Mouse (Mus musculus): ENCODE measurements around the gene Fpr2. TPM values are rescaled to one million over a fixed set of nuclear protein-coding genes. Genes with fewer than 3 reads are reported as not detected.
A peak's percentile ranks its signal among the peaks of the same experiment; 100 is the strongest.
"Not testable (repeated sequence)": the region's sequence is repeated elsewhere in the genome, so short reads cannot be mapped to it uniquely, and the experiment has no call there.

Fpr2 gene
- polyA plus RNA-seq, 1 experiment from 2014 or later, result 0.19 TPM

- 78% methylated on average over 2 of the region's 2 CpGs for WGBS
- DNase-seq (ENCODE audit: low spot score) (no peak), ATAC-seq (ENCODE audit: low FRiP score, low TSS enrichment) (no peak)
These were observed 11.6 kb downstream of the Fpr2 start for GRCm38 (mm10) chr17:17899268-17899667.

DNA sequence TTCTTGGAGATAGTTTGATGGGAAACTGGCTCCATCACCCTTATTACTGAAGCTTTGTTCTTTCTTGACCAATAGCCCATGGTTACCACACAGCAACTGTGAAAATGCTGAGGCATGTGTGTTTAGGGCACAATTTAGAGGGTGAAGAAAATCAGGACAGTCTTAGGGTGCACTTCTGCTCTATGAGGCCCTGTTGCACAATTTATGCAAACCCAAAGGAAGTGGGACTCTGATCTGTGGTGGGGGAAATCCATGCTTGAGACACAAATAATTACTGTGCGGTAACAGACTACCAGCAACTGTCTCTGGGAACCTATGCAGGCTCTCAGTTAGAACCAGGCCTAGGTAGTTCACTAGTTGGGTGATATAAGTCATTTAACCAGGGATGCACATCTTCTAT, 13.1 kb downstream of the Fpr2 start:
- WGBS, result 81% methylated on average over 1 of the region's 1 CpGs
- Histone ChIP-seq H3K27me3 (ENCODE audit: control insufficient read depth, insufficient read depth, low read length) (no peaks in the 10 kb centered on the region), H3K4me2 (replicated peaks; ENCODE audit: low read depth) (no peak overlapping the region), H3K9ac (ENCODE audit: low read length) (no peak overlapping the region), H3K4me3 (ENCODE audit: low read depth, low read length) (no peak overlapping the region), H3K4me1 (replicated peaks; ENCODE audit: control insufficient read depth, insufficient read depth) (no peaks in the 10 kb centered on the region), H3K9me3 (ENCODE audit: control insufficient read depth, low read length) (no peaks in the 10 kb centered on the region), H3K27ac (replicated peaks) (no peak overlapping the region), H3K36me3 (ENCODE audit: control insufficient read depth, insufficient read depth, low read length) (no peaks in the 10 kb centered on the region)
- DNase-seq (ENCODE audit: low spot score) (no peak), ATAC-seq (ENCODE audit: low FRiP score, low TSS enrichment) (no peak)
- TF ChIP-seq CTCF (IDR thresholded peaks at IDR 0.05; ENCODE audit: low read depth) (no peak), EP300 (optimal IDR thresholded peaks at IDR 0.05) (no peak)

More at GRCm38 (mm10) chr17:17899268-17899667, 11.6 kb downstream of the Fpr2 start:
- TF ChIP-seq CTCF (IDR thresholded peaks at IDR 0.05; ENCODE audit: low read depth) (peak; percentile 68), EP300 (optimal IDR thresholded peaks at IDR 0.05) (no peak)
- Histone ChIP-seq H3K36me3 (ENCODE audit: control insufficient read depth, insufficient read depth, low read length) (no peaks in the 10 kb centered on the region), H3K4me3 (ENCODE audit: low read depth, low read length) (no peak overlapping the region), H3K27ac (replicated peaks) (no peak overlapping the region), H3K4me2 (replicated peaks; ENCODE audit: low read depth) (no peak overlapping the region), H3K27me3 (ENCODE audit: control insufficient read depth, insufficient read depth, low read length) (no peaks in the 10 kb centered on the region), H3K4me1 (replicated peaks; ENCODE audit: control insufficient read depth, insufficient read depth) (no peaks in the 10 kb centered on the region), H3K9me3 (ENCODE audit: control insufficient read depth, low read length) (no peaks in the 10 kb centered on the region), H3K9ac (ENCODE audit: low read length) (no peak overlapping the region)

DNA sequence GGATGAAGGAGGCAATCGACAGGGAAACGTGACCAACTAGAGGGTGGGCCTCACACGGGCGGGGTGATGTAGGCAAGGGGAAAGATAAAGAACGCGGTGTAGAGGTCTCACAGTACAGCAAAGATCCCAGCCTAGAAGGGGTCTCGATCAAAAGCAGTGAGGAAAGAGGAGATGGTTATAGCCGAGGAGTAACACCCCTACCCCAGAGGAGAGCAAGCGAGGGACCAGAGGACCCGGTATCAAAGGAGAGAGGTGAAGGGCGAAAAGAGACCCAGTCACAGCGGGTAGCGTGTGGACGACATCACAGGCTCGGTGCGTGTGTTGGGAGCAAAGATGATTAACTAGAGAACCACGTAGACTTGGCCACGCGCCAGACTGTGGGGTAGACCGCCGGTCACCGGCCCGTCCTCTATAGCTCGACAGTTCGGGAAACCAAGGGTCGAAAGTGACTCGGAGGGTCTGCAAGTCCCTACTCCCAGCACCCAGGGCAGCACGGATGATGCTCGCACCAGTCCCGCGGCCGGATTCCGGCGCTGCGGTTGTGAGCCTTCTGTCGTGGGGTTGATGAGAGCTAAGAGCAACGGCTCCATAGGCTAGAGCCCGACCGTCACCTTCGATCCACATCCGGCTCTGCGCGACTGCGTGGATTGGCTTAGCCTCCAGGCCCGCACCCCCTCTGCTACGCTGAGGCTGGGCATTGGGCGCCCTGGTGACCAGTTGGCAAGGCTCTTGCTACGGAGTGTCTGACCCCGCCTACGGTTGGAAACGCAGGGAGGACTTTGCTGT, 22.2 kb downstream of the Fpr2 start:
- peak overlapping the region; percentile 76 for H3K4me2 ChIP-seq (replicated peaks; ENCODE audit: low read depth)
- DNase-seq (ENCODE audit: low spot score), result peak; percentile 89
- peak overlapping the region; percentile 48 for H3K4me3 ChIP-seq (ENCODE audit: low read depth, low read length)
- peak; percentile 100 for ATAC-seq (ENCODE audit: low FRiP score, low TSS enrichment)
- no peaks in the 10 kb centered on the region for H3K27me3 ChIP-seq (ENCODE audit: control insufficient read depth, insufficient read depth, low read length)
- peak overlapping the region; percentile 64 for H3K9ac ChIP-seq (ENCODE audit: low read length)
- H3K4me1 ChIP-seq (replicated peaks; ENCODE audit: control insufficient read depth, insufficient read depth), result no peaks in the 10 kb centered on the region
- TF ChIP-seq EP300 (optimal IDR thresholded peaks at IDR 0.05) (no peak), CTCF (IDR thresholded peaks at IDR 0.05; ENCODE audit: low read depth) (no peak)
- 15% methylated on average over 51 of the region's 51 CpGs for WGBS
- no peaks in the 10 kb centered on the region for H3K9me3 ChIP-seq (ENCODE audit: control insufficient read depth, low read length)
- peak overlapping the region; percentile 61; the same call in 1 of the 2 replicates for H3K27ac ChIP-seq (replicated peaks)
- no peaks in the 10 kb centered on the region for H3K36me3 ChIP-seq (ENCODE audit: control insufficient read depth, insufficient read depth, low read length)

DNA sequence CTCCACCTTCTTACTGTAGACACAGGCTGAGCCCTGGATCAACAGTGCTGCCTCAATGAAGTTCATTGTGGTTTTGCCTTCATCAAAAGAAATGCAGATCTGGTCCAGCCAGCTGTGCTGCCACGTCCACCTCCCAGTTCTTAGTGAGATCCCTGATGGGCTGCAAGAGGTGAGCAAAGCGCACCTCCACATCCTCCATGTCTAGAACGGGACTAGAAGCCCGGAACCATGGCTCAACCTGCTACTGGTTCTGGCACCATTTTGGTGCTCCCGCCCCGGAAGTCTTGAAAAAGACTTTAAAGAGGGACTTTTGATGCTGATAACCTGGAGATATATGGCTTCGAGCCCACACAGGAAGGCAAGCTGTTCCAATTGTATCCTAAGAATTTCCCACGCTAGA, 25.0 kb downstream of the Fpr2 start:
- 85% methylated on average over 8 of the region's 8 CpGs for WGBS
- DNase-seq (ENCODE audit: low spot score), result not testable (repeated sequence)

GRCm38 (mm10) chr17:17917376-17917775, 29.8 kb downstream of the Fpr2 start:
- TF ChIP-seq EP300 (optimal IDR thresholded peaks at IDR 0.05) (no peak), CTCF (IDR thresholded peaks at IDR 0.05; ENCODE audit: low read depth) (no peak)
- Histone ChIP-seq H3K27me3 (ENCODE audit: control insufficient read depth, insufficient read depth, low read length) (no peaks in the 10 kb centered on the region), H3K9me3 (ENCODE audit: control insufficient read depth, low read length) (no peaks in the 10 kb centered on the region), H3K4me3 (ENCODE audit: low read depth, low read length) (no peak overlapping the region), H3K36me3 (ENCODE audit: control insufficient read depth, insufficient read depth, low read length) (no peaks in the 10 kb centered on the region), H3K4me1 (replicated peaks; ENCODE audit: control insufficient read depth, insufficient read depth) (no peaks in the 10 kb centered on the region), H3K27ac (replicated peaks) (no peak overlapping the region), H3K4me2 (replicated peaks; ENCODE audit: low read depth) (no peak overlapping the region), H3K9ac (ENCODE audit: low read length) (no peak overlapping the region)
- ATAC-seq (ENCODE audit: low FRiP score, low TSS enrichment) (no peak), DNase-seq (ENCODE audit: low spot score) (no peak)
- WGBS, result 93% methylated on average over 1 of the region's 1 CpGs

More for the DNA sequence above, 25.0 kb downstream of the Fpr2 start:
- not testable (repeated sequence) for H3K4me1 ChIP-seq (replicated peaks; ENCODE audit: control insufficient read depth, insufficient read depth); H3K9ac ChIP-seq (ENCODE audit: low read length); ATAC-seq (ENCODE audit: low FRiP score, low TSS enrichment); H3K9me3 ChIP-seq (ENCODE audit: control insufficient read depth, low read length); H3K4me3 ChIP-seq (ENCODE audit: low read depth, low read length); H3K27me3 ChIP-seq (ENCODE audit: control insufficient read depth, insufficient read depth, low read length); H3K36me3 ChIP-seq (ENCODE audit: control insufficient read depth, insufficient read depth, low read length); H3K27ac ChIP-seq (replicated peaks); H3K4me2 ChIP-seq (replicated peaks; ENCODE audit: low read depth)

DNA sequence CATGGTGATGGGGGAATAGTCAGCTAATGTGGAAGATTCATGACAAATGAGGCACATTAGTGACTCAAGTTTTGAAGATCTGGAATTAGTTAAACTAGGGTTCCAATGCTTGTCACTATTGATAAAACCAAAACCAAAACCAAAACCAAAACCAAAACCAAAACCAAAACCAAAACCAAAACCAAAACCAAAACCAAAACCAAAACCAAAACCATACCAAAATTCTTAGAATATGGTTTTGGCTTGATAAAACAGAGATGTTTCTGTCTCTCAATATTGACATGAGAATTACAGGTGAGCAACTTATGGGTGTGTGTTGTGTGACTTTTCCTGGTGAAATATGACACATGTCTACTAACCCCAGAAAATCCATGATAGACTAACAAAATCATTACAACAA, 30.2 kb downstream of the Fpr2 start:
- Histone ChIP-seq H3K4me3 (ENCODE audit: low read depth, low read length) (no peak overlapping the region), H3K27ac (replicated peaks) (no peak overlapping the region), H3K4me1 (replicated peaks; ENCODE audit: control insufficient read depth, insufficient read depth) (no peaks in the 10 kb centered on the region), H3K36me3 (ENCODE audit: control insufficient read depth, insufficient read depth, low read length) (no peaks in the 10 kb centered on the region), H3K9me3 (ENCODE audit: control insufficient read depth, low read length) (no peaks in the 10 kb centered on the region), H3K4me2 (replicated peaks; ENCODE audit: low read depth) (no peak overlapping the region), H3K9ac (ENCODE audit: low read length) (no peak overlapping the region), H3K27me3 (ENCODE audit: control insufficient read depth, insufficient read depth, low read length) (no peaks in the 10 kb centered on the region)
- DNase-seq (ENCODE audit: low spot score) (no peak), ATAC-seq (ENCODE audit: low FRiP score, low TSS enrichment) (no peak)
- TF ChIP-seq EP300 (optimal IDR thresholded peaks at IDR 0.05) (no peak), CTCF (IDR thresholded peaks at IDR 0.05; ENCODE audit: low read depth) (no peak)

Other genes with a start within 250 kb of the Fpr2 start
- gene Vmn2r90, start 184.1 kb upstream of the Fpr2 start, polyA plus RNA-seq (2015; fragmentation: Nextera tagmentation; extraction: Ambion mirVana), result not detected in 2 replicates
- gene Spaca6, start 60.7 kb upstream of the Fpr2 start, polyA plus RNA-seq (2015; fragmentation: Nextera tagmentation; extraction: Ambion mirVana), result 7.9 and 8.2 TPM in 2 replicates
- 0.78 and 0.98 TPM in 2 replicates for gene Has1, start 32.6 kb upstream of the Fpr2 start, polyA plus RNA-seq (2015; fragmentation: Nextera tagmentation; extraction: Ambion mirVana)
- 0.36 and 0.59 TPM in 2 replicates for gene Fpr1, start 3.9 kb upstream of the Fpr2 start, polyA plus RNA-seq (2015; fragmentation: Nextera tagmentation; extraction: Ambion mirVana)
- not detected in 2 replicates for gene Fpr3, start within 50 bp of the Fpr2 start, polyA plus RNA-seq (2015; fragmentation: Nextera tagmentation; extraction: Ambion mirVana)
- not detected in 2 replicates for gene Fpr-rs4, start 133.9 kb downstream of the Fpr2 start, polyA plus RNA-seq (2015; fragmentation: Nextera tagmentation; extraction: Ambion mirVana)
- 0.01 TPM in 1 of 2 replicates, not detected in the other for gene Vmn2r124, start 161.6 kb downstream of the Fpr2 start, polyA plus RNA-seq (2015; fragmentation: Nextera tagmentation; extraction: Ambion mirVana)
- gene Vmn2r91, start 197.2 kb downstream of the Fpr2 start, polyA plus RNA-seq (2015; fragmentation: Nextera tagmentation; extraction: Ambion mirVana), result not detected in 2 replicates